Mouse (Mus musculus): ENCODE results near the gene Gnb1l. TPM values are rescaled to one million over a fixed set of nuclear protein-coding genes. Genes with fewer than 3 reads are reported as not detected.
"Not testable (repeated sequence)": the region's sequence is repeated elsewhere in the genome, so short reads cannot be mapped to it uniquely, and the experiment has no call there.

Gene Gnb1l
- polyA plus RNA-seq, 1 experiment from 2014 or later: 12.6 TPM

DNA sequence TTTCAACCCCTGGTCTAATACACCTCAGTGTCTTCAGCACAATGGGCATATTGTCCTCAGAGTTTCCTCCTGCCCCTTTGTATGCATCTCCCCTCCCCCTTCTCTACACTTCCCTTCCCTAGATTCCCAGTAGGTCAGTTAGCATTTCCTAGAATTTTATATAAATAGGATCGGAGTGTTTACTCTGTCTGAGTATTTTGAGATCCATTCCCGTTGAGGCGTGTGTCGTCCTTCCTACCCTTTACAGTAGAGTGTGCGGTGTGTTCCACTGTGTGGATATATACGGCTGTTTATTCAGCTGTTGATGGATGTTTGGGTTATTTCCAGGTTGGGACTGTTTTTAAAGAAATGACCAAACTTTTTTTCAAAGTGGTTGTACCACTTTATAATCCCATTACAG is 15.0 kb downstream of the Gnb1l start:
- no peak for ATAC-seq
- WGBS: 43% methylated on average over 6 of the region's 6 CpGs

DNA sequence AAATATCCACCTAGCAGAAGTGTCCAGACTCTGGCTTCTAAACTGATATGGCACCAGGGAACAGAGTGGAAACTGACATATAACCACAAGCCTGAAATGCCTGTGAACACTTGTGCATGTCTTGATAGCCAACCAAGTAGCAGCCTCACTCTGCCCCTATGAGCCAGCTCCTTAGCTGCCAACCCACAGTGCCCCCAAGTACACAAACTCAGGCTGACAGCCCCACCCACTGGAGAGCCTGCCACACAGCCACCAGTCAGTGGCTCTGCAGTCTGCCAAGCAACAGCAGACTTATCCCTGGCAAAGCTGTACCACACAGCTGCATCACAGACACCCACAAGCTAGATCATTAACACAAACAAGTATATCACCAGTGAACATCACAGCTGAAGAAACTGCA is 19.6 kb downstream of the Gnb1l start:
- Histone ChIP-seq H3K36me3 (ENCODE audit: control insufficient read depth, insufficient read depth) (no peaks in the 10 kb centered on the region), H3K27ac (ENCODE audit: low read depth, low read length) (no peak overlapping the region), H3K4me1 (replicated peaks; ENCODE audit: control insufficient read depth, insufficient read depth, low read length) (no peaks in the 10 kb centered on the region), H3K4me2 (replicated peaks; ENCODE audit: low read depth) (no peak overlapping the region), H3K9ac (ENCODE audit: low read depth, low read length) (no peak overlapping the region), H3K27me3 (replicated peaks; ENCODE audit: control insufficient read depth, insufficient read depth, low read length) (no peaks in the 10 kb centered on the region), H3K4me3 (ENCODE audit: low read depth, low read length) (no peak overlapping the region), H3K9me3 (ENCODE audit: control insufficient read depth) (no peaks in the 10 kb centered on the region)
- peak; percentile 51; the same call in 1 of the 2 replicates for ATAC-seq
- peak; percentile 68 for TF ChIP-seq CTCF (IDR thresholded peaks at IDR 0.05; ENCODE audit: low read depth)

More for the DNA sequence above, 15.0 kb downstream of the Gnb1l start:
- Histone ChIP-seq H3K27me3 (replicated peaks; ENCODE audit: control insufficient read depth, insufficient read depth, low read length) (no peaks in the 10 kb centered on the region), H3K27ac (ENCODE audit: low read depth, low read length) (no peak overlapping the region), H3K9ac (ENCODE audit: low read depth, low read length) (no peak overlapping the region), H3K4me2 (replicated peaks; ENCODE audit: low read depth) (no peak overlapping the region), H3K4me1 (replicated peaks; ENCODE audit: control insufficient read depth, insufficient read depth, low read length) (no peaks in the 10 kb centered on the region), H3K9me3 (ENCODE audit: control insufficient read depth) (no peaks in the 10 kb centered on the region), H3K36me3 (ENCODE audit: control insufficient read depth, insufficient read depth) (no peaks in the 10 kb centered on the region), H3K4me3 (ENCODE audit: low read depth, low read length) (no peak overlapping the region)
- TF ChIP-seq CTCF (IDR thresholded peaks at IDR 0.05; ENCODE audit: low read depth): no peak

DNA sequence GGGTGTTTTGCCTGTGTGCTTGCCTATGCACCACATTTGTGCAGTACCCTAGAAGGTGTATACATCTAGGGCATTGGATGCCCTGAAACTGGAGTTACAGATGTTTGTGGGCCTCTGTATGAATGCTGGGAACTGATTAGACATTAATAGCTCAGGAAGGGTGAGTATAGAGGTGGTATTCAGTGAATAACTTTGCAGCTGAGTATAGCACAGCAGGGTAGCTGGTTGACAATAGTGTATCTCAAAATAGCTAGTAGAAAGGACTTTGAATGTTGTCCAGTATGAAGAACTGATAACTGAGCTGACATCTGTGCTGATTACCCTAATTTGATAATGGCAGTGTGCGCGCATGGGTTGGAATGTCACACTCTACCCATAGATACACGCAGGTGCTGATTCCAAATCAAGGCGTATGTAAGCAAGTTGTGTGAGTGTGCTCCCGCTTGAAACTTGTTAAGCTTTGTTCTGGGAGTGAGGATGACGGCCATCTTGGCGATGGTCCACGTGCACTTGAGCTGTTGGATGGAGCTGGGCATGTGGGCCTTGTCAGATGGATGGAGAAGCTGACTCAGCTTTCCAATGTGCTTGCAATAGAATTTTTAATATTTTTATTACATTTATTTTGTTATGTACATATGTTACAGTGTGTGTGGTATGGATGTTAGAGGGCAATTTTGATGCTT is 25.2 kb downstream of the Gnb1l start:
- H3K4me3 ChIP-seq (ENCODE audit: low read depth, low read length): no peak overlapping the region
- H3K9ac ChIP-seq (ENCODE audit: low read depth, low read length): no peak overlapping the region
- H3K4me1 ChIP-seq (replicated peaks; ENCODE audit: control insufficient read depth, insufficient read depth, low read length): no peaks in the 10 kb centered on the region
- no peak overlapping the region for H3K27ac ChIP-seq (ENCODE audit: low read depth, low read length)
- no peaks in the 10 kb centered on the region for H3K36me3 ChIP-seq (ENCODE audit: control insufficient read depth, insufficient read depth)
- 76% methylated on average over 8 of the region's 8 CpGs for WGBS
- no peak for TF ChIP-seq CTCF (IDR thresholded peaks at IDR 0.05; ENCODE audit: low read depth)
- H3K9me3 ChIP-seq (ENCODE audit: control insufficient read depth): no peaks in the 10 kb centered on the region
- no peaks in the 10 kb centered on the region for H3K27me3 ChIP-seq (replicated peaks; ENCODE audit: control insufficient read depth, insufficient read depth, low read length)
- ATAC-seq: no peak
- H3K4me2 ChIP-seq (replicated peaks; ENCODE audit: low read depth): no peak overlapping the region

DNA sequence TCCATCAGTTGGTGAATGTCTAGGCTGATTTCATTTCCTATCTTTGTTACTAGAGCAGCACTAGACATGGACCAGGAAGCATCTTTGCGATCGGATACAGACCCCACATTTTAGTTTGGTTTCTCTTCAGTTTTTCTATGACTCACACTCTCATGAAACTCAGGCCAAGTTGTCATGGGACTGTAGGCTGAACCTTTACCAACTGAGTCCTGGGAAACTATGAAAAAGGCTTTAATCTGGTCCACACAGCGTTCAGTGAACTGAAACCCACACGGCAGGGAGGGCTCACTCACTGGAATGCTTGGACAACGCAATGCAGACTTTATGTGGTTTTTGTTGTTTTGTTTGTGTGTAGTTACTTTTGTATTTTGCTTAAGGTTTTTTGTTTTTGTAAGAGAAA is 30.1 kb downstream of the Gnb1l start:
- H3K9me3 ChIP-seq (ENCODE audit: control insufficient read depth): no peaks in the 10 kb centered on the region
- H3K4me3 ChIP-seq (ENCODE audit: low read depth, low read length): no peak overlapping the region
- no peak overlapping the region for H3K27ac ChIP-seq (ENCODE audit: low read depth, low read length)
- H3K4me1 ChIP-seq (replicated peaks; ENCODE audit: control insufficient read depth, insufficient read depth, low read length): no peaks in the 10 kb centered on the region
- no peak overlapping the region for H3K4me2 ChIP-seq (replicated peaks; ENCODE audit: low read depth)
- H3K9ac ChIP-seq (ENCODE audit: low read depth, low read length): no peak overlapping the region
- 88% methylated on average over 5 of the region's 5 CpGs for WGBS
- no peaks in the 10 kb centered on the region for H3K36me3 ChIP-seq (ENCODE audit: control insufficient read depth, insufficient read depth)
- no peak for ATAC-seq
- no peaks in the 10 kb centered on the region for H3K27me3 ChIP-seq (replicated peaks; ENCODE audit: control insufficient read depth, insufficient read depth, low read length)
- no peak for TF ChIP-seq CTCF (IDR thresholded peaks at IDR 0.05; ENCODE audit: low read depth)

DNA sequence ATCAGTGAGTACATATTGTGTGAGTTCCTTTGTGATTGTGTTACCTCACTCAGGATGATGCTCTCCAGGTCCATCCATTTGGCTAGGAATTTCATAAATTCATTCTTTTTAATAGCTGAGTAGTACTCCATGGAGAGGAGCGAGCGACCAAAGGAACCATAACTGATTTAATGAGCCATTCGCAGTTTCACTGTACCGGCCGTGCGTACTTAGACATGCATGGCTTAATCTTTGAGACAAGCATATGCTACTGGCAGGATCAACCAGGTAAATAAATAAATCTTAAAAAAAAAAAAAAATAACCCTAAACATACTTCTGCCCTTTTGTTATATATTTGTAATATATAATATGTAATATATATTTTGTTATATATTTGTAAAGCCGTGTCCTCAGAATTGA is 34.5 kb downstream of the Gnb1l start:
- H3K36me3 ChIP-seq (ENCODE audit: control insufficient read depth, insufficient read depth); H3K4me2 ChIP-seq (replicated peaks; ENCODE audit: low read depth); H3K4me3 ChIP-seq (ENCODE audit: low read depth, low read length); H3K27ac ChIP-seq (ENCODE audit: low read depth, low read length); H3K9ac ChIP-seq (ENCODE audit: low read depth, low read length); H3K9me3 ChIP-seq (ENCODE audit: control insufficient read depth); H3K27me3 ChIP-seq (replicated peaks; ENCODE audit: control insufficient read depth, insufficient read depth, low read length); H3K4me1 ChIP-seq (replicated peaks; ENCODE audit: control insufficient read depth, insufficient read depth, low read length): not testable (repeated sequence)
- peak; percentile 100 for ATAC-seq
- WGBS: 96% methylated on average over 7 of the region's 7 CpGs

DNA sequence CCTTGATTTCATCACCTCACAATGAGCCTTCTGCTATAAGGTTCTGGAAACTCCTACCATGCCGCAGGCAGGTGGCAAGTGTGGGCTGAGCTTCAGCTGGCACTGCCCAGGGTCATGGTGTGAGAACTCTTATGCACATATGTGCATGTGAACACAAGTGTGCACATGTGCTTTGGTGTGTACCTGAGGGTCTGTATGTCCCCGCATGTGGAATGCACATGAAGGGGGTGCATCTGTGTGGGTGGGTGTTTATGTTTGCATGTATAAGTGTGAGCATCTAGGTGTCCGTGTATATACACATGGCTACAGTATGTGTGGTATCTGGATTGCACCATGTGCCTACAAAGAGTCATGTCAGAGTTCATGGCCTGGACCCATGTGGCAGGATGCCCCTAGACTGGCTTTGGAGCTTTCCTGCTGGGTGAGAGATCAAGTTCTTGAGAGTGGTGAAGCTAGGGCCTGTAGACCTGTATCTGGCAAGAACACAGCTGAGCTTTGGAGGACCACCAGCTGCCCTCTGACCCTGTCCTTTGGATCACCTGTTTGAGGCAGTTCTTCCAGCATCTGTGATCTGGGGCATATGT is 39.0 kb downstream of the Gnb1l start:
- WGBS: 95% methylated on average over 3 of the region's 3 CpGs
- Histone ChIP-seq H3K4me2 (replicated peaks; ENCODE audit: low read depth) (no peak overlapping the region), H3K4me3 (ENCODE audit: low read depth, low read length) (no peak overlapping the region), H3K9ac (ENCODE audit: low read depth, low read length) (no peak overlapping the region), H3K9me3 (ENCODE audit: control insufficient read depth) (no peaks in the 10 kb centered on the region), H3K27me3 (replicated peaks; ENCODE audit: control insufficient read depth, insufficient read depth, low read length) (no peaks in the 10 kb centered on the region), H3K36me3 (ENCODE audit: control insufficient read depth, insufficient read depth) (no peaks in the 10 kb centered on the region), H3K4me1 (replicated peaks; ENCODE audit: control insufficient read depth, insufficient read depth, low read length) (no peaks in the 10 kb centered on the region), H3K27ac (ENCODE audit: low read depth, low read length) (no peak overlapping the region)
- ATAC-seq: no peak
- TF ChIP-seq CTCF (IDR thresholded peaks at IDR 0.05; ENCODE audit: low read depth): no peak

Data from intestine, postnatal 0 days (tissue).